Mouse (Mus musculus) embryo, embryonic 11.5 days (tissue): ENCODE data around the gene Fpgs.

Experiments used
- DNase-seq: peaks from one replicate; pipeline ENCODE4 v3.0.0-alpha.2; 2012; ENCODE audit warnings: low read depth, low spot score

The Fpgs gene

GRCm38 (mm10) chr2:32704021-32704421, at the start of gene Fpgs:
Gene Fpgs (minus strand): TSS chr2:32704145.
- no peak for DNase-seq

- no peak for DNase-seq
Observed at GRCm38 (mm10) chr2:32752181-32752580, 48.2 kb upstream of the Fpgs start.

- DNase-seq, result no peak
Observed at GRCm38 (mm10) chr2:32751665-32752033, 47.7 kb upstream of the Fpgs start.

- peak; percentile 59 for DNase-seq
Observed at GRCm38 (mm10) chr2:32750887-32751664, 47.1 kb upstream of the Fpgs start.

- no peak for DNase-seq
Observed at GRCm38 (mm10) chr2:32750199-32750598, 46.3 kb upstream of the Fpgs start.

GRCm38 (mm10) chr2:32749082-32749481, 45.1 kb upstream of the Fpgs start:
- no peak for DNase-seq

- DNase-seq, result no peak
Observed at GRCm38 (mm10) chr2:32744272-32744982, 40.5 kb upstream of the Fpgs start.

GRCm38 (mm10) chr2:32742173-32742531, 38.2 kb upstream of the Fpgs start:
- DNase-seq, result no peak

- no peak for DNase-seq
Observed at GRCm38 (mm10) chr2:32741273-32742172, 37.6 kb upstream of the Fpgs start.

GRCm38 (mm10) chr2:32740916-32741272, 36.9 kb upstream of the Fpgs start, which contains the start of gene 6330409D20Rik:
Gene 6330409D20Rik (minus strand): TSS chr2:32741016.
- DNase-seq, result no peak

GRCm38 (mm10) chr2:32739311-32739710, 35.4 kb upstream of the Fpgs start:
- DNase-seq, result no peak

- no peak for DNase-seq
Observed at GRCm38 (mm10) chr2:32737008-32737407, 33.1 kb upstream of the Fpgs start.

GRCm38 (mm10) chr2:32736306-32736829, 32.4 kb upstream of the Fpgs start:
- DNase-seq, result no peak

- DNase-seq, result no peak
Observed at GRCm38 (mm10) chr2:32734933-32735332, 31.0 kb upstream of the Fpgs start.

- no peak for DNase-seq
Observed at GRCm38 (mm10) chr2:32734480-32734879, 30.5 kb upstream of the Fpgs start.

- no peak for DNase-seq
Observed at GRCm38 (mm10) chr2:32732695-32733094, 28.8 kb upstream of the Fpgs start.

GRCm38 (mm10) chr2:32731911-32732310, 28.0 kb upstream of the Fpgs start:
- DNase-seq, result no peak

- DNase-seq, result no peak
Observed at GRCm38 (mm10) chr2:32730854-32731253, 26.9 kb upstream of the Fpgs start.

GRCm38 (mm10) chr2:32729547-32729946, 25.6 kb upstream of the Fpgs start:
- DNase-seq, result no peak

- no peak for DNase-seq
Observed at GRCm38 (mm10) chr2:32728463-32728862, 24.5 kb upstream of the Fpgs start.

GRCm38 (mm10) chr2:32727435-32727834, 23.5 kb upstream of the Fpgs start:
- DNase-seq, result peak; percentile 92
